Mouse (Mus musculus): ENCODE results near the gene Fkrp. TPM values are rescaled to one million over a fixed set of nuclear protein-coding genes. Genes with fewer than 3 reads are reported as not detected.

The Fkrp gene
- total and polyA plus RNA-seq, 3 experiments, result 40.3 to 52.8 (median 49.5) TPM

DNA sequence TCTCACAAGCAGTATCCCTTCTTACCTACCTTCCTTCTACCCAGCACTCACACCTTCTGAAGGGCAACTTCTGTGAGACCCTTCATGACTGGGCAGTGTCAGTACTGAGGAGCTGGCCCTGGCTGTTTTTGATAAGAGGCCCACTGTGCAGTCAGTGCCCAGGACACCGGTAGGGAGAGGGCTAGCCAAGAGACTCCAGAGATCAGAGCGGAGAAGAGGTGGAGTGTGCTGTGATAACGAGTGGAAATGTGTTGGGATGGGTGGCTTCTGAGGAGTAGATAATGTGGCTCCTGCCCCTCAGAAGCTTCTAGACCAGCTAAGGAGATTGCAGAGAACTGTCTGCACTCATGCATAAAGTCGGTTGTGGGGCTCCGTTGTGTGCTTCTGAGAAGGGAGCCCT is 3.3 kb upstream of the Fkrp start:
- TF ChIP-seq EP300 (IDR thresholded peaks at IDR 0.05; ENCODE audit: insufficient read depth, low read depth, low read length) (no peak), POLR2A (IDR thresholded peaks at IDR 0.05; ENCODE audit: insufficient read depth, low read depth, low read length) (no peak), CTCF (IDR thresholded peaks at IDR 0.05) (no peak)
- H3K36me3 ChIP-seq (ENCODE audit: control insufficient read depth, insufficient read depth, low read length), result peaks cover 9% of the 10 kb centered on the region; the same call in 1 of the 2 replicates
- H3K9ac ChIP-seq (ENCODE audit: low read depth, low read length), result no peak overlapping the region
- peak overlapping the region; percentile 7; the same call in 1 of the 2 replicates for H3K27ac ChIP-seq
- intact Hi-C loops (cut with DNase I), result no loop called here
- no peak overlapping the region for H3K4me3 ChIP-seq
- WGBS, result 36% methylated on average over 5 of the region's 5 CpGs
- H3K4me1 ChIP-seq (ENCODE audit: control insufficient read depth, insufficient read depth, low read length), result peaks cover 44% of the 10 kb centered on the region
- no peaks in the 10 kb centered on the region for H3K27me3 ChIP-seq (ENCODE audit: control insufficient read depth, insufficient read depth, low read length)
- H3K79me2 ChIP-seq (replicated peaks; ENCODE audit: control insufficient read depth, insufficient read depth, low read length), result peaks cover 9% of the 10 kb centered on the region
- no peak for DNase-seq

DNA sequence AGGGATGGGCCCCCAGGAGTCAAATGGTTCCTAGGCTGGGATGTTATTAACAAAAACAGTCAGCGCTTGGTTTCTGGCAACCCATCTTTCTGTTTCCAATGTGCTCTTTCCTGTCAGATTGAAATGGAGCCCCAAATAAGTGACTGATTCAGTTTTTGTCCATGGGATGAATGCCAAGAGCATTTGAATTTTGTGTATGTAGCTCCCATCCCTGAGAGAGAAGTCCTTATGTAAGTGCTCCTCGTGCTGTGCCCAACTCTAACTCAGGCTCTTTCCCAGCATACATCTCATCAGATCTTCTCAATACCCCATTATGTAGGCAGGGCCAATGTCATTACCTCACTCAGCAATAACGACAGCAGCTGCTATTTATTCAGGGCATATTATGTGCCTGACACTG is 1.2 kb upstream of the Fkrp start:
- no peak overlapping the region; the same call in 1 of the 2 replicates for H3K27ac ChIP-seq
- peaks cover 6% of the 10 kb centered on the region; the same call in 1 of the 2 replicates for H3K36me3 ChIP-seq (ENCODE audit: control insufficient read depth, insufficient read depth, low read length)
- TF ChIP-seq POLR2A (IDR thresholded peaks at IDR 0.05; ENCODE audit: insufficient read depth, low read depth, low read length) (no peak), CTCF (IDR thresholded peaks at IDR 0.05) (no peak), EP300 (IDR thresholded peaks at IDR 0.05; ENCODE audit: insufficient read depth, low read depth, low read length) (no peak)
- WGBS, result 18% methylated on average over 3 of the region's 3 CpGs
- H3K4me1 ChIP-seq (ENCODE audit: control insufficient read depth, insufficient read depth, low read length), result peaks cover 35% of the 10 kb centered on the region
- H3K79me2 ChIP-seq (replicated peaks; ENCODE audit: control insufficient read depth, insufficient read depth, low read length), result peaks cover 9% of the 10 kb centered on the region
- H3K4me3 ChIP-seq, result peak overlapping the region; percentile 99
- intact Hi-C loops (cut with DNase I), result no loop called here
- peak overlapping the region; percentile 100; the same call in 1 of the 2 replicates for H3K9ac ChIP-seq (ENCODE audit: low read depth, low read length)
- H3K27me3 ChIP-seq (ENCODE audit: control insufficient read depth, insufficient read depth, low read length), result no peaks in the 10 kb centered on the region
- no peak for DNase-seq

DNA sequence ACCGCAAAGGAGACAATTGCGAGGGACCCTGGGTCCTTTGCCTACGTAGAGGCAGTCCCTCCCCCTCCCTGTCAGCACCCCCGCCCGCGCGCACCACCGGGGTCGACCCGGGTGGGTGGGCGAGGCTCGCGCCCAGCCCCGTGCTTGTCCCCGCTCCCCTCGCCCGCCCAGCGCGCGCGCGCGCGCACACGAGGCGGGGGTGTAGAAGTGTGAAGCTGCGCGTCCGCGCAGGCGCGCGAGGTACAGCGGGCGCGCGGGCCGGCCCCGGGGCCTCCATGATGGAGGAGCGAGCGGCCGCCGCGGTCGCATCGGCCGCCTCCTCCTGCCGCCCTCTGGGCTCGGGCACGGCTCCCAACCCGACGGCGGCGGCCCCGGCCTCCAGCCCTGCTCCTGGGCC is 456 bp downstream of the Fkrp start:
- under 1% methylated on average over 55 of the region's 55 CpGs for WGBS
- Histone ChIP-seq H3K27me3 (ENCODE audit: control insufficient read depth, insufficient read depth, low read length) (no peaks in the 10 kb centered on the region), H3K4me1 (ENCODE audit: control insufficient read depth, insufficient read depth, low read length) (peaks cover 24% of the 10 kb centered on the region), H3K4me3 (peak overlapping the region; percentile 99), H3K79me2 (replicated peaks; ENCODE audit: control insufficient read depth, insufficient read depth, low read length) (peaks cover 7% of the 10 kb centered on the region), H3K9ac (ENCODE audit: low read depth, low read length) (peak overlapping the region; percentile 100), H3K27ac (peak overlapping the region; percentile 99), H3K36me3 (ENCODE audit: control insufficient read depth, insufficient read depth, low read length) (peaks cover 6% of the 10 kb centered on the region; the same call in 1 of the 2 replicates)
- DNase-seq, result peak; percentile 88 to 90
- TF ChIP-seq POLR2A (IDR thresholded peaks at IDR 0.05; ENCODE audit: insufficient read depth, low read depth, low read length) (no peak), EP300 (IDR thresholded peaks at IDR 0.05; ENCODE audit: insufficient read depth, low read depth, low read length) (no peak), CTCF (IDR thresholded peaks at IDR 0.05) (no peak)
- intact Hi-C loops (cut with DNase I), result no loop called here

DNA sequence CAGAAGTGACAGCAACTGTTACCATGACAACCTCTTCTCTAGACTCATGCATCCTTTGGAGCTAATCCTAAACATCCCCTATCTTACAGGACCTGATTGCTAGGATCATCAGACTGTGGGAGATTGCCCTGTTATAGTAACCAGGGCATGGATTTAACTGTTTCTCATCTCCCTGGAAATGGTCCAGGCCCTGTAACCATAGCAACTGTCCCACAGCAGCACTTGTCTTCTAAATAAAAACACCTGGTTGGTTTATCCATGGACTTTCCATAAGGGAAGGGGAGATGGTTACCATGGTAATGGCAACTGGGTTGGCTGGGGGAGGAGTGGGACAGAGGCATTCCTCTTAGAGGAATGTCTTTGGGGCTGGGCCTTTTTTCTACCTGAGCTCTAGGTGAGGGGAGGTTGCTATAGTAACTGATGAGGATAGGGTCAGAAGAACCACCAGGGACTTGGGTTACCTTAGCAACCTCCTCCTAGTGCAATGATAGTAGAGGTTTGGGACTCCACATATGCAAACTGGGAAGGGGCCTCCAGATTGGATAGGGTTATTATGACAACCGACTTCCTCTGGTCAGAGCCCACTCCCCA is 1.1 kb downstream of the Fkrp start, which contains the start of gene Strn4:
Gene Strn4 (plus strand): TSS at position 539 of the 591 bp plus-strand sequence.
- Histone ChIP-seq H3K79me2 (replicated peaks; ENCODE audit: control insufficient read depth, insufficient read depth, low read length) (peaks cover 7% of the 10 kb centered on the region), H3K4me1 (ENCODE audit: control insufficient read depth, insufficient read depth, low read length) (peaks cover 22% of the 10 kb centered on the region), H3K36me3 (ENCODE audit: control insufficient read depth, insufficient read depth, low read length) (peaks cover 6% of the 10 kb centered on the region; the same call in 1 of the 2 replicates), H3K9ac (ENCODE audit: low read depth, low read length) (peak within 1 kb of the TSS; percentile 100), H3K4me3 (peak within 1 kb of the TSS; percentile 99), H3K27me3 (ENCODE audit: control insufficient read depth, insufficient read depth, low read length) (no peaks in the 10 kb centered on the region), H3K27ac (peak within 1 kb of the TSS; percentile 99)
- DNase-seq, result peak in 1 of 2 experiments; percentile 18
- intact Hi-C loops (cut with DNase I), result no loop called here
- 13% methylated on average over 1 of the region's 1 CpGs for WGBS
- TF ChIP-seq CTCF (IDR thresholded peaks at IDR 0.05) (no peak), POLR2A (IDR thresholded peaks at IDR 0.05; ENCODE audit: insufficient read depth, low read depth, low read length) (no peak), EP300 (IDR thresholded peaks at IDR 0.05; ENCODE audit: insufficient read depth, low read depth, low read length) (no peak)

DNA sequence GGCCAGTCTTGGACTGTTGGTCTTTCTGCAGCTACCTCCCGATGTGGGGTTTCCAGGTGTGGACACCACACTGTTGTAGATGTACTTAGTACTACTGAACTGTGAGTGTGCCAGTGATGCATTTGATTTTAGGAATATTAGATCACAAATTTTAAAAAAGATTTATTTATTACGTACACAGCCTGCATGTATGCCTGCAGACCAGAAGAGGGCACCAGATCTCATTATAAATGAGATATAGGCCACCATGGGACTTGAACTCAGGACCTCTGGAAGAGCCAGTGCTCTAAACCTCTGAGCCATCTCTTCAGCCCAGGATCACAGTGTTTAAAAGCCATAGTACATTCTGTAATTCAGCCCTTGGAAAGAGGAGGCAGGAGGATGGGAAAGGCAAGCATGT is 4.0 kb downstream of the Fkrp start:
- peak; percentile 77 for TF ChIP-seq CTCF (IDR thresholded peaks at IDR 0.05)
- TF ChIP-seq POLR2A (IDR thresholded peaks at IDR 0.05; ENCODE audit: insufficient read depth, low read depth, low read length), result no peak
- no peak for TF ChIP-seq EP300 (IDR thresholded peaks at IDR 0.05; ENCODE audit: insufficient read depth, low read depth, low read length)
- Histone ChIP-seq H3K9ac (ENCODE audit: low read depth, low read length) (no peak overlapping the region), H3K4me1 (ENCODE audit: control insufficient read depth, insufficient read depth, low read length) (peaks cover 4% of the 10 kb centered on the region), H3K27me3 (ENCODE audit: control insufficient read depth, insufficient read depth, low read length) (no peaks in the 10 kb centered on the region), H3K4me3 (no peak overlapping the region), H3K79me2 (replicated peaks; ENCODE audit: control insufficient read depth, insufficient read depth, low read length) (peaks cover 5% of the 10 kb centered on the region), H3K27ac (no peak overlapping the region), H3K36me3 (ENCODE audit: control insufficient read depth, insufficient read depth, low read length) (no peaks in the 10 kb centered on the region)
- intact Hi-C loops (cut with DNase I), result loop anchor here (2.0 to 5.0 kb wide), 2 partner anchors 40 to 80 kb away; no protein-coding TSS in a partner anchor
- DNase-seq, result no peak
- 73% methylated on average over 2 of the region's 2 CpGs for WGBS

DNA sequence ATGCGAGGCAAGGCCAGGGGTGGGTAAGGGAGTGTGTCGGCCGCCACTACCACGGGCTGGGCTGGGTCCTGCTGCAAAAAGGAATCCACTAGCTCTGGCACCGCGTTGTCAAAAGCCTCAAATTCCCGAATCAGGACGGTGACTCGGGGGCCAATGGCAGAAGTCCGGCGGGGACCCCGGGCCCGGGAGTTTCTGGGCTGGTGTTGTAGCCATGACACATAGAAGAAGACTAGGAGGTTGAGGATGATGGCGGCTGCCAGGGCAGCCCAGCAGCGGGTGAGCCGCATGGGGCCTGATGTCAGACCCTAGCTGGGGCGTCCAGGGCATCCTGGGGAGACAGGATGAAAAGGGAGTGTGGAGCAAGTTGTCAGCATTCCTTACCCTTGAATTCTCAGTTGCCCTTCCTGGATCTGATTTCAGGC is 4.9 kb downstream of the Fkrp start:
- peaks cover 1% of the 10 kb centered on the region; the same call in 1 of the 2 replicates for H3K4me1 ChIP-seq (ENCODE audit: control insufficient read depth, insufficient read depth, low read length)
- H3K27me3 ChIP-seq (ENCODE audit: control insufficient read depth, insufficient read depth, low read length), result no peaks in the 10 kb centered on the region
- no peak for DNase-seq
- no peak overlapping the region for H3K4me3 ChIP-seq
- no peaks in the 10 kb centered on the region for H3K36me3 ChIP-seq (ENCODE audit: control insufficient read depth, insufficient read depth, low read length)
- no peak overlapping the region for H3K27ac ChIP-seq
- H3K9ac ChIP-seq (ENCODE audit: low read depth, low read length), result no peak overlapping the region
- intact Hi-C loops (cut with DNase I), result loop anchor here (2.0 to 5.0 kb wide), 2 partner anchors 41 to 81 kb away; no protein-coding TSS in a partner anchor
- TF ChIP-seq EP300 (IDR thresholded peaks at IDR 0.05; ENCODE audit: insufficient read depth, low read depth, low read length) (no peak), POLR2A (IDR thresholded peaks at IDR 0.05; ENCODE audit: insufficient read depth, low read depth, low read length) (no peak), CTCF (IDR thresholded peaks at IDR 0.05) (no peak)
- 79% methylated on average over 17 of the region's 17 CpGs for WGBS
- peaks cover under 1% of the 10 kb centered on the region for H3K79me2 ChIP-seq (replicated peaks; ENCODE audit: control insufficient read depth, insufficient read depth, low read length)

Data from heart, adult 2 months (tissue).